Mouse (Mus musculus) left cerebral cortex, adult 11 months (tissue): Measurements from ENCODE around the gene Osgepl1.
"Not testable (repeated sequence)": the region's sequence is repeated elsewhere in the genome, so short reads cannot be mapped to it uniquely, and the experiment has no call there.

Experiments
- DNase-seq: peaks from one replicate; pipeline ENCODE4 v3.0.0; 2022; ENCODE audit warnings: low spot score

The Osgepl1 gene

GRCm38 (mm10) chr1:53312989-53313967 is at the start of gene Osgepl1:
Osgepl1 (plus strand) TSS chr1:53313624.
- peak; percentile 79 for DNase-seq

- not testable (repeated sequence) for DNase-seq
Observed at GRCm38 (mm10) chr1:53264958-53265612, 48.3 kb upstream of the Osgepl1 start.

- DNase-seq: no peak
Observed at GRCm38 (mm10) chr1:53269901-53270300, 43.5 kb upstream of the Osgepl1 start.

GRCm38 (mm10) chr1:53272646-53273045 is 40.8 kb upstream of the Osgepl1 start:
- peak; percentile 22 for DNase-seq

- no peak for DNase-seq
Observed at GRCm38 (mm10) chr1:53291197-53291596, 22.2 kb upstream of the Osgepl1 start.

- peak; percentile 92 for DNase-seq
Observed at GRCm38 (mm10) chr1:53296581-53297383, 16.6 kb upstream of the Osgepl1 start, which contains the start of the genes Pms1, Ormdl1 and Gm28778. Pms1 (minus strand) TSS chr1:53297018. Ormdl1 (plus strand) TSS chr1:53297095. Gm28778 (plus strand) TSS chr1:53297111.

GRCm38 (mm10) chr1:53300506-53300905 is 12.9 kb upstream of the Osgepl1 start:
- no peak for DNase-seq

- no peak for DNase-seq
Observed at GRCm38 (mm10) chr1:53321662-53322344, 8.4 kb downstream of the Osgepl1 start.

GRCm38 (mm10) chr1:53323254-53323653 is 9.8 kb downstream of the Osgepl1 start:
- no peak for DNase-seq

- no peak for DNase-seq
Observed at GRCm38 (mm10) chr1:53324277-53324676, 10.9 kb downstream of the Osgepl1 start.

GRCm38 (mm10) chr1:53324827-53325494 is 11.5 kb downstream of the Osgepl1 start:
- no peak for DNase-seq

- DNase-seq: not testable (repeated sequence)
Observed at GRCm38 (mm10) chr1:53333527-53333926, 20.1 kb downstream of the Osgepl1 start.

GRCm38 (mm10) chr1:53335465-53335864 is 22.0 kb downstream of the Osgepl1 start:
- no peak for DNase-seq

- DNase-seq: not testable (repeated sequence)
Observed at GRCm38 (mm10) chr1:53337403-53337802, 24.0 kb downstream of the Osgepl1 start.

GRCm38 (mm10) chr1:53341071-53341470 is 27.6 kb downstream of the Osgepl1 start:
- no peak for DNase-seq

- peak; percentile 96 for DNase-seq
Observed at GRCm38 (mm10) chr1:53352327-53353261, 39.2 kb downstream of the Osgepl1 start, which contains the start of the genes Asdurf, Gm28551 and Asnsd1. Asdurf (minus strand) TSS chr1:53352619. Gm28551 (minus strand) TSS chr1:53352667. Asnsd1 (minus strand) TSS chr1:53352752.

GRCm38 (mm10) chr1:53358988-53359387 is 45.6 kb downstream of the Osgepl1 start:
- no peak for DNase-seq
